ENCODE assay signal across 9 mouse cellular contexts in the genomic region with DNA sequence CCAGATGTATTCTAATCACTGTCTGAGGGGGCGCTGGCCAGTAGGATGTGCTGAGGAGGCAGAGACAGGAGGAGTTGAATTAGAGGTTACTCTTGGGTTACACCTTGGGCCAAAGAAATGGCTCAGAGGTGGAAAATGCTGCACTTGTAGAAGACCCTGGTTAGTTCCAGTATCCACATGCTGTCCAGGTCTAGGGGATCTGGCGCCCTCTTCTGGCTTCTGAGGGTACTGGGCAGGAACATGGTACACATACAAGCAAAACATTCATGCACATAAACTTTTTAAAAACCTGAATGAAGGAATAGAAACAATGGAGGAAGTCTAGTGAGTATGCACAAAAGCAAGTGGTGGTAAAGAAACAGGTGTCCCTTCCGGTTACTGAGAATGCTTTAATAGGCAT. TPM values are rescaled to one million over a fixed set of nuclear protein-coding genes. Genes with fewer than 3 reads are reported as not detected.
DNase-seq lines count a peak whose midpoint lies in the region; ATAC-seq and TF ChIP-seq lines count a peak whose summit lies in the region.
"Had no signal": no experiment of that assay in that cellular context is flagged by ENCODE, and none has a peak within 500 bp of the region (broad histone marks: within the 10 kb centered on the region; RNA-seq: fewer than 3 reads in every experiment).

No protein-coding gene starts in this region.

- H3K4me3 ChIP-seq in hindbrain, postnatal 0 days (ENCODE audit: low read length): no peak overlapping the region
- H3K4me3 ChIP-seq in hindbrain, embryonic 13.5 days: no peak overlapping the region
- H3K4me3 ChIP-seq in testis, adult 2 months (ENCODE audit: control insufficient read depth, low read depth, low read length): no peak overlapping the region
- H3K4me3 ChIP-seq in midbrain, embryonic 13.5 days (replicated peaks): no peak overlapping the region

- TF ChIP-seq POLR2A in testis, adult 2 months (IDR thresholded peaks at IDR 0.05; ENCODE audit: control insufficient read depth, low read depth, low read length): no peak

- no peaks in the 10 kb centered on the region for H3K9me3 ChIP-seq in hindbrain, postnatal 0 days (ENCODE audit: low read length)
- H3K9me3 ChIP-seq in hindbrain, embryonic 13.5 days: no peaks in the 10 kb centered on the region
- no peaks in the 10 kb centered on the region for H3K9me3 ChIP-seq in midbrain, embryonic 13.5 days

- DNase-seq in hindbrain, postnatal 0 days (ENCODE audit: low spot score): no peak
- no peak for DNase-seq in testis, postnatal 14 days (ENCODE audit: low spot score)
- peak; percentile 70 for DNase-seq in induced T-regulatory cell, adult 2 months (ENCODE audit: low read depth)
- DNase-seq in adrenal gland, adult 8-10 months: no peak

- no peaks in the 10 kb centered on the region for H3K4me1 ChIP-seq in hindbrain, postnatal 0 days (ENCODE audit: insufficient read depth, low read length)
- H3K4me1 ChIP-seq in hindbrain, embryonic 13.5 days (replicated peaks): peaks cover 10% of the 10 kb centered on the region
- H3K4me1 ChIP-seq in testis, adult 2 months (ENCODE audit: control insufficient read depth, insufficient read depth, low read length): no peaks in the 10 kb centered on the region; the same call in 1 of the 2 replicates
- H3K4me1 ChIP-seq in midbrain, embryonic 13.5 days (replicated peaks): peaks cover 15% of the 10 kb centered on the region

- 85% methylated on average over 3 of the region's 3 CpGs for WGBS in hindbrain, postnatal 0 days
- 83% methylated on average over 3 of the region's 3 CpGs for WGBS in hindbrain, embryonic 13.5 days
- 85% methylated on average over 3 of the region's 3 CpGs for WGBS in midbrain, embryonic 13.5 days

- H3K4me2 ChIP-seq in hindbrain, postnatal 0 days (ENCODE audit: low read depth, low read length): no peak overlapping the region
- H3K4me2 ChIP-seq in hindbrain, embryonic 13.5 days: no peak overlapping the region
- no peak overlapping the region for H3K4me2 ChIP-seq in midbrain, embryonic 13.5 days (replicated peaks)

- H3K27me3 ChIP-seq in hindbrain, postnatal 0 days (ENCODE audit: insufficient read depth, low read length): no peaks in the 10 kb centered on the region
- no peaks in the 10 kb centered on the region for H3K27me3 ChIP-seq in hindbrain, embryonic 13.5 days
- H3K27me3 ChIP-seq in testis, adult 2 months (ENCODE audit: control insufficient read depth, insufficient read depth, low read length): no peaks in the 10 kb centered on the region
- H3K27me3 ChIP-seq in midbrain, embryonic 13.5 days: no peaks in the 10 kb centered on the region

- H3K9ac ChIP-seq in hindbrain, postnatal 0 days (replicated peaks; ENCODE audit: low read length): no peak overlapping the region
- H3K9ac ChIP-seq in hindbrain, embryonic 13.5 days: no peak overlapping the region
- H3K9ac ChIP-seq in midbrain, embryonic 13.5 days (replicated peaks): no peak overlapping the region

- no peaks in the 10 kb centered on the region for H3K36me3 ChIP-seq in hindbrain, postnatal 0 days (ENCODE audit: insufficient read depth, low read length)
- no peaks in the 10 kb centered on the region for H3K36me3 ChIP-seq in hindbrain, embryonic 13.5 days
- H3K36me3 ChIP-seq in testis, adult 2 months (ENCODE audit: control insufficient read depth, insufficient read depth, low read length): no peaks in the 10 kb centered on the region
- H3K36me3 ChIP-seq in midbrain, embryonic 13.5 days: no peaks in the 10 kb centered on the region

- TF ChIP-seq CTCF in hindbrain, postnatal 0 days (IDR thresholded peaks at IDR 0.05; ENCODE audit: low read depth): peak; percentile 60
- peak; percentile 68; the same call in 1 of the 2 replicates for TF ChIP-seq CTCF in testis, adult 2 months (IDR thresholded peaks at IDR 0.05; ENCODE audit: control insufficient read depth, insufficient read depth, insufficient replicate concordance, low read depth, low read length)

- H3K27ac ChIP-seq in hindbrain, postnatal 0 days: no peak overlapping the region
- H3K27ac ChIP-seq in hindbrain, embryonic 13.5 days: no peak overlapping the region
- H3K27ac ChIP-seq in testis, adult 2 months (ENCODE audit: control insufficient read depth, insufficient read depth, low read depth, low read length): no peak overlapping the region
- no peak overlapping the region for H3K27ac ChIP-seq in midbrain, embryonic 13.5 days
- H3K27ac ChIP-seq: macrophage had no signal

- ATAC-seq in hindbrain, postnatal 0 days: no peak
- ATAC-seq in hindbrain, embryonic 13.5 days (ENCODE audit: low FRiP score): no peak
- ATAC-seq in erythroblast, adult 5-6 weeks (replicated peaks; ENCODE audit: low FRiP score, poor library complexity, severe bottlenecking): no peak
- ATAC-seq in midbrain, embryonic 13.5 days: no peak

RNA-seq across cellular contexts. Expression of gene She, which starts 26.2 kb away (rescaled TPM):
- 1.9 and 2.8 TPM in 2 replicates for total RNA-seq in hindbrain, postnatal 0 days (2014; rRNA removed)
- polyA plus RNA-seq in hindbrain, postnatal 0 days (2015; fragmentation: Nextera tagmentation; extraction: Ambion mirVana): 0.98 and 1.1 TPM in 2 replicates
- 1.7 and 2.1 TPM in 2 replicates for polyA plus RNA-seq in hindbrain, embryonic 13.5 days (2015; fragmentation: Nextera tagmentation; extraction: Ambion mirVana)
- 0.12 and 0.24 TPM in 2 replicates for polyA plus RNA-seq in testis, adult 2 months (2012; rRNA removed)
- total RNA-seq in erythroblast, adult 5-6 weeks (2015; ENCODE audit: low replicate concordance): not detected in 2 replicates
- 0.14 TPM in 1 of 2 replicates, not detected in the other for total RNA-seq in erythroblast, adult 5-6 weeks (2017; ENCODE audit: low replicate concordance)
- 10 to 100 TPM in 2 of 4 experiments, 1 to 10 TPM in 2; 5.6 to 11.6 (median 10.1) TPM for total RNA-seq in adrenal gland, adult 8-10 months (2022)
- 1.1 and 1.6 TPM in 2 replicates for polyA plus RNA-seq in midbrain, embryonic 13.5 days (2015; fragmentation: Nextera tagmentation; extraction: Ambion mirVana)
- polyA plus RNA-seq: macrophage had no signal

RNA-seq across cellular contexts. Expression of gene Il6ra, which starts 55.6 kb away (rescaled TPM):
- total RNA-seq in hindbrain, postnatal 0 days (2014; rRNA removed): 0.68 and 1.8 TPM in 2 replicates
- polyA plus RNA-seq in hindbrain, postnatal 0 days (2015; fragmentation: Nextera tagmentation; extraction: Ambion mirVana): 2.1 and 2.4 TPM in 2 replicates
- polyA plus RNA-seq in hindbrain, embryonic 13.5 days (2015; fragmentation: Nextera tagmentation; extraction: Ambion mirVana): 0.98 and 1.1 TPM in 2 replicates
- polyA plus RNA-seq in testis, adult 2 months (2012; rRNA removed): 0.93 and 1.1 TPM in 2 replicates
- 9.4 and 10.0 TPM in 2 replicates for total RNA-seq in erythroblast, adult 5-6 weeks (2015; ENCODE audit: low replicate concordance)
- total RNA-seq in erythroblast, adult 5-6 weeks (2017; ENCODE audit: low replicate concordance): 3.0 and 3.1 TPM in 2 replicates
- 10 to 100 TPM in 2 of 4 experiments, 1 to 10 TPM in 2; 6.7 to 13.4 (median 10.1) TPM for total RNA-seq in adrenal gland, adult 8-10 months (2022)
- polyA plus RNA-seq in midbrain, embryonic 13.5 days (2015; fragmentation: Nextera tagmentation; extraction: Ambion mirVana): 0.44 and 0.46 TPM in 2 replicates
